Mouse (Mus musculus): Measurements from ENCODE around the gene Ldb3. TPM values are rescaled to one million over a fixed set of nuclear protein-coding genes. Genes with fewer than 3 reads are reported as not detected.

Ldb3 gene
- polyA plus RNA-seq, 1 experiment from 2014 or later: 300 TPM

GRCm38 (mm10) chr14:34555211-34555610, 33.3 kb downstream of the Ldb3 start:
- Histone ChIP-seq H3K36me3 (peaks cover 53% of the 10 kb centered on the region; the same call in 1 of the 2 replicates), H3K4me1 (replicated peaks) (peaks cover 39% of the 10 kb centered on the region)
- 63% methylated on average over 13 of the region's 13 CpGs for WGBS

DNA sequence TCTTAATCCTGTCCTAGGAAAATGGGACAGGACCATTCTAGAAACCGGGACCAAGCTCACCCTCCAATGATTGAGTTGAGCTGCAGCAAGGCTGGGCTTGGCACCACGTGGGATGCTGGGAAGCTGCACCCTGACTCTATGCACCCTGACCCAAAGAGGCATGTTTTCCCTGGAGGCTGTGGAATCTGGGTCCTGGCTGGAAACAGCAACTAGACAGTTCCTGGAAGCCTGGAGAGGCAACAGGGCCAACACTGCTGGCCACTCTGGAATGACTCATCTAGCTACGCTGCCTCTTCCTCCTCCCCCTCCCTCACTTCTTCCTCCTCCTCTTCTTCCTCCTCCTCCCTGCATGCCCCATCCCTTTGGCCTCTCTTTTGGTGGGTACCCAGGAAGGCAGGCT, 34.4 kb downstream of the Ldb3 start:
- 58% methylated on average over 3 of the region's 3 CpGs for WGBS

More at GRCm38 (mm10) chr14:34555211-34555610, 33.3 kb downstream of the Ldb3 start:
- no peaks in the 10 kb centered on the region for H3K27me3 ChIP-seq
- no peak overlapping the region for H3K4me3 ChIP-seq
- H3K9me3 ChIP-seq (replicated peaks): no peaks in the 10 kb centered on the region
- no peak overlapping the region for H3K9ac ChIP-seq
- H3K4me2 ChIP-seq: no peak overlapping the region
- peak overlapping the region; percentile 65 for H3K27ac ChIP-seq
- ATAC-seq (replicated peaks; ENCODE audit: insufficient number of reproducible peaks, insufficient read depth, low FRiP score, low read depth): no peak; the same call in 1 of the 2 replicates

DNA sequence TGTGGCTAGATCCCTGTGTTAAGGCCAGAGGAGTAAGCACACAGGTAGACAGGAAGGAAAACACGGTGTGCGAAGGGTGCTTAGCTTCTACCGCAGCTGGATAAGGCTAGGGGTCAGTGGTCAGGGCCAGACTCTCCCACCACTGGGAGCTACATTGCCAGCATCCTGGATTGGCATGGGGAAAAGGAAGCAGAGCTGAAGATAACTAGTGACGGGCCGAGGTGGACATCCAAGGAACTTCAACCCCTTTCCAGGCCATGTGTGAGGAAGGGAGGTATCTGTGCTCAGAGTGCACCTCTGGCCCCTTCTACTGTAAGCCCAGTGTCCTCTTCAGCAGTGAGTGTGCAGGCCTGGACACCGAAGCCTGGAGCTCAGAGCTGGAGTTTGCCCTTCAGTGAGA, 35.0 kb downstream of the Ldb3 start:
- Histone ChIP-seq H3K27me3 (no peaks in the 10 kb centered on the region), H3K4me3 (no peak overlapping the region), H3K9me3 (replicated peaks) (no peaks in the 10 kb centered on the region), H3K4me2 (no peak overlapping the region), H3K36me3 (peaks cover 46% of the 10 kb centered on the region; the same call in 1 of the 2 replicates), H3K4me1 (replicated peaks) (peaks cover 54% of the 10 kb centered on the region), H3K9ac (no peak overlapping the region), H3K27ac (peak overlapping the region; percentile 44)
- WGBS: 63% methylated on average over 6 of the region's 6 CpGs
- no peak for ATAC-seq (replicated peaks; ENCODE audit: insufficient number of reproducible peaks, insufficient read depth, low FRiP score, low read depth)

More for the DNA sequence above, 34.4 kb downstream of the Ldb3 start:
- Histone ChIP-seq H3K4me2 (no peak overlapping the region), H3K27me3 (no peaks in the 10 kb centered on the region), H3K36me3 (peaks cover 47% of the 10 kb centered on the region; the same call in 1 of the 2 replicates), H3K9me3 (replicated peaks) (no peaks in the 10 kb centered on the region), H3K27ac (peak overlapping the region; percentile 44), H3K9ac (no peak overlapping the region), H3K4me3 (no peak overlapping the region), H3K4me1 (replicated peaks) (peaks cover 49% of the 10 kb centered on the region)
- ATAC-seq (replicated peaks; ENCODE audit: insufficient number of reproducible peaks, insufficient read depth, low FRiP score, low read depth): no peak

DNA sequence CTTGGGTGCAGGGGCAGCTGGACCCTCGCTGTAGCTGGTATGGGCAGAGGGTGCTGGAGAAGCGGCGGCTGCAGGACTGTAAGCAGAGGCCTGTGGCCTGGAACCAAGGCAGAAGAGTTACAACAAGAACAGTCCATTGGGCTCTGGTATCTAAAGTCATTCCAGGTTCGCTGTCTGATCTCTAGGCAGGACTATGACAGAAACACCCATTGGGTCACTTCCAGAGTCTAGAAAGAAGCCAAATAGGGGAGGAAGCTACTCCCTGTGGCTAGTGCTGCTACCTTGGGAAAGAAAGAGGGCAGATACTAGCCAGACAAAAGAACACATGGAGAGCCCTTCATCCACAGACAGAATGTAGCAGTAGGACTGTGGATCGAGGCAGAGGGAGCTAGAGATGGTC, 36.3 kb downstream of the Ldb3 start:
- 86% methylated on average over 5 of the region's 5 CpGs for whole genome bisulfite sequencing
- Histone ChIP-seq H3K27me3 (no peaks in the 10 kb centered on the region), H3K36me3 (peaks cover 39% of the 10 kb centered on the region; the same call in 1 of the 2 replicates), H3K27ac (no peak overlapping the region), H3K9me3 (replicated peaks) (no peaks in the 10 kb centered on the region), H3K4me1 (replicated peaks) (peaks cover 65% of the 10 kb centered on the region), H3K4me2 (no peak overlapping the region), H3K4me3 (no peak overlapping the region), H3K9ac (no peak overlapping the region)
- ATAC-seq (replicated peaks; ENCODE audit: insufficient number of reproducible peaks, insufficient read depth, low FRiP score, low read depth): no peak

DNA sequence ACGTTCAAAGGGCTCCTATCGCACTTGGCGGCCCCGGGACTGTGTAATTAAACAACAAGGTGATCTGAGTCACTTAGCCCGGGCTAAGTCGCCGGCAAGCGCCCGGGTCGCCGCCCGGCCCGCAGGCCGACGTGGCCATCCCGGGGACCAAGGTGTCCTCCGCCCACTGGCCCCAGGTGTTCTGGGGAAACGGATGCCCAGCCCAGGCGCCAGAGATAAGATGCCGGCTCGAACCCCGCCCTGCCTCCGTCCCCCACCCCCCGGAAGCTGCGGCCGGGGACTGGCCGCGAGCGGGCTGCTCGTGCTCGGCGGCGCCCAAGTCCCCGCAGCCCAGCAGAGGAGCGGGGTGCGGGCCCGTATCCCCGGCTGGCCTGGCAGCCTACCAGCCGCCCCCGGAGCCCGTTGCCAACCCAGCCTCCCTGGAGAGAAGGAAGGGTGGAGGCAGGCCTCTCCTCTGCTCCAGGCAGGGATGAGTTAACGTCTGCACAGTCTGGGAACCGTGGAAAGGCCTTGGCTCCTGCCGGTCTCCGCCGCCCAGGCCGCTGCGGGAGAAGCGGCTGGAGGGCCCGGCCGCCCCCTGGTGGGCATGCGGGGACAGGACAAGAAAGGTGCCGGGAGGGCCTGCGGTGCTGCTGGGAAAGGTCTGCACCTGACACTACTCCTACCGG, 39.3 kb downstream of the Ldb3 start:
- peak overlapping the region; percentile 74 for H3K9ac ChIP-seq
- peaks cover 80% of the 10 kb centered on the region for H3K4me1 ChIP-seq (replicated peaks)
- peak; percentile 77 for ATAC-seq (replicated peaks; ENCODE audit: insufficient number of reproducible peaks, insufficient read depth, low FRiP score, low read depth)
- under 1% methylated on average over 53 of the region's 55 CpGs for WGBS
- peak overlapping the region; percentile 61 for H3K4me3 ChIP-seq
- H3K9me3 ChIP-seq (replicated peaks): no peaks in the 10 kb centered on the region
- H3K27ac ChIP-seq: peak overlapping the region; percentile 88
- H3K36me3 ChIP-seq: peaks cover 15% of the 10 kb centered on the region; the same call in 1 of the 2 replicates
- H3K4me2 ChIP-seq: peak overlapping the region; percentile 85
- H3K27me3 ChIP-seq: no peaks in the 10 kb centered on the region

DNA sequence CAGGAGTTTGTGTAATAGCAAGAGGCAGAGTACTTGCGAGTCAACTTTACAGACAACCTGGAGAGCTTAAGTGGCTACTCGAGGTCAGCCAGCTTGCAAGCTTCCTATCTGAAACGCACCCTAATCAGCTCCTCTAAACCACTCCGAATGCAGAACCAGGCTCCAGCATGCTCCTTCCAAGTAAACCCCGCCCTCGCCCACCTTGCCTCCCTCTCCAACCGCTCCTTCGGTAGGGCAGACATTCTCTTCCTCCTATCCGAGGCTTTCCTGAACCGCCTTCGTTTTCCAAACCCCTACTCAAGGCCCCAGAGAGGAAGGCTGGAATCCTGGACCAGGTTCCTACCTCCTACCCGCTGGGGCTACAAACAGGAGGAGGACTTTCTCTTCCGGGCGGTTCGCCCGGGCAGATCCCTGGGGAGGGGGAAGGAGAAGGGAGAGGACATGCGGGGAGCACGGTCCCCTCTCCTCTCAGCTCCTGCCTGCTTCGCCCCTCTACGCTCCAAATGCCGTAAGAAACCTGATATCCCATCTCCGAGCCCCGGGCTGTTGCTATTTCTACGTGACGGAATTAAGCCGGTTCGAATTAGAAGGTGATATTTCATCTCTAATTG, 40.0 kb downstream of the Ldb3 start:
- ATAC-seq (replicated peaks; ENCODE audit: insufficient number of reproducible peaks, insufficient read depth, low FRiP score, low read depth): peak; percentile 7; the same call in 1 of the 2 replicates
- H3K36me3 ChIP-seq: peaks cover 9% of the 10 kb centered on the region; the same call in 1 of the 2 replicates

GRCm38 (mm10) chr14:34544545-34544944, 43.9 kb downstream of the Ldb3 start:
- Histone ChIP-seq H3K9ac (no peak overlapping the region), H3K4me2 (no peak overlapping the region; the same call in 1 of the 2 replicates), H3K27ac (peak overlapping the region; percentile 91), H3K36me3 (peaks cover 25% of the 10 kb centered on the region), H3K27me3 (no peaks in the 10 kb centered on the region), H3K9me3 (replicated peaks) (no peaks in the 10 kb centered on the region), H3K4me3 (no peak overlapping the region), H3K4me1 (replicated peaks) (peaks cover 77% of the 10 kb centered on the region)
- 39% methylated on average over 2 of the region's 2 CpGs for WGBS
- ATAC-seq (replicated peaks; ENCODE audit: insufficient number of reproducible peaks, insufficient read depth, low FRiP score, low read depth): peak; percentile 66

More for the DNA sequence above, 40.0 kb downstream of the Ldb3 start:
- H3K4me1 ChIP-seq (replicated peaks): peaks cover 80% of the 10 kb centered on the region
- H3K27me3 ChIP-seq: no peaks in the 10 kb centered on the region
- H3K9ac ChIP-seq: peak overlapping the region; percentile 74
- H3K4me2 ChIP-seq: peak overlapping the region; percentile 85
- peak overlapping the region; percentile 88 for H3K27ac ChIP-seq
- H3K4me3 ChIP-seq: peak overlapping the region; percentile 61
- 2% methylated on average over 27 of the region's 27 CpGs for WGBS
- H3K9me3 ChIP-seq (replicated peaks): no peaks in the 10 kb centered on the region

- peak overlapping the region; percentile 91 for H3K27ac ChIP-seq
- peak overlapping the region; percentile 15 for H3K4me2 ChIP-seq
- 0 out of 2 replicates have a peak, but pooled peaks have one; percentile 2 for ATAC-seq (replicated peaks; ENCODE audit: insufficient number of reproducible peaks, insufficient read depth, low FRiP score, low read depth)
These were observed 44.5 kb downstream of the Ldb3 start for GRCm38 (mm10) chr14:34544001-34544400.

DNA sequence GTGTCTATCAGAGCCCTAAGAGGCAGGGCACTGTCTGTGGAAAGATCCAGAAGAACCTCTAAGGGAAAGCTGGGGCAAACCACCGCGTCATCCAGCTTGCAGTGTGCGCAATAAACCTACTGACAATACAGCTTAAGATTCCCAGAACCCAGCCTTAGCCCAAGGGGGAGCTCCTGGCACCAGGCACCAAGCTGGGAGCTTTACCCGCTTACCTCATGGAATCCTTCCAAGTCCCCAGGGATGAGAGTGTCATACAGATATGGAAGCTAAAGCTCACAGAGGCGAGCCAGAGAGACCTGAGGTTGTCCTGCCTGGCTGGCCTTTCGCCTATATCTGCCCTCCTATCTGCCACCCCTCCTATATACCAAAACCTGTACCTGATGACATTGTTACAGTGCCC, 44.9 kb downstream of the Ldb3 start:
- peak; percentile 48; the same call in 1 of the 2 replicates for ATAC-seq (replicated peaks; ENCODE audit: insufficient number of reproducible peaks, insufficient read depth, low FRiP score, low read depth)
- 46% methylated on average over 6 of the region's 6 CpGs for WGBS
- H3K4me2 ChIP-seq: peak overlapping the region; percentile 15
- peak overlapping the region; percentile 91 for H3K27ac ChIP-seq
- peaks cover 34% of the 10 kb centered on the region for H3K36me3 ChIP-seq
- H3K9ac ChIP-seq: peak overlapping the region; percentile 27; the same call in 1 of the 2 replicates
- no peaks in the 10 kb centered on the region for H3K27me3 ChIP-seq
- no peak overlapping the region for H3K4me3 ChIP-seq
- H3K4me1 ChIP-seq (replicated peaks): peaks cover 67% of the 10 kb centered on the region
- H3K9me3 ChIP-seq (replicated peaks): no peaks in the 10 kb centered on the region

More at GRCm38 (mm10) chr14:34544001-34544400, 44.5 kb downstream of the Ldb3 start:
- Histone ChIP-seq H3K36me3 (peaks cover 30% of the 10 kb centered on the region), H3K27me3 (no peaks in the 10 kb centered on the region), H3K4me1 (replicated peaks) (peaks cover 71% of the 10 kb centered on the region), H3K9ac (peak overlapping the region; percentile 27; the same call in 1 of the 2 replicates), H3K4me3 (no peak overlapping the region), H3K9me3 (replicated peaks) (no peaks in the 10 kb centered on the region)
- WGBS: 53% methylated on average over 6 of the region's 6 CpGs

GRCm38 (mm10) chr14:34541896-34542295, 46.6 kb downstream of the Ldb3 start:
- ATAC-seq (replicated peaks; ENCODE audit: insufficient number of reproducible peaks, insufficient read depth, low FRiP score, low read depth): no peak
- H3K36me3 ChIP-seq: peaks cover 46% of the 10 kb centered on the region
- H3K9me3 ChIP-seq (replicated peaks): no peaks in the 10 kb centered on the region
- H3K4me3 ChIP-seq: no peak overlapping the region
- H3K4me2 ChIP-seq: no peak overlapping the region
- peak overlapping the region; percentile 36; the same call in 1 of the 2 replicates for H3K27ac ChIP-seq
- 83% methylated on average over 5 of the region's 5 CpGs for whole genome bisulfite sequencing
- H3K9ac ChIP-seq: no peak overlapping the region
- no peaks in the 10 kb centered on the region for H3K27me3 ChIP-seq
- H3K4me1 ChIP-seq (replicated peaks): peaks cover 52% of the 10 kb centered on the region

DNA sequence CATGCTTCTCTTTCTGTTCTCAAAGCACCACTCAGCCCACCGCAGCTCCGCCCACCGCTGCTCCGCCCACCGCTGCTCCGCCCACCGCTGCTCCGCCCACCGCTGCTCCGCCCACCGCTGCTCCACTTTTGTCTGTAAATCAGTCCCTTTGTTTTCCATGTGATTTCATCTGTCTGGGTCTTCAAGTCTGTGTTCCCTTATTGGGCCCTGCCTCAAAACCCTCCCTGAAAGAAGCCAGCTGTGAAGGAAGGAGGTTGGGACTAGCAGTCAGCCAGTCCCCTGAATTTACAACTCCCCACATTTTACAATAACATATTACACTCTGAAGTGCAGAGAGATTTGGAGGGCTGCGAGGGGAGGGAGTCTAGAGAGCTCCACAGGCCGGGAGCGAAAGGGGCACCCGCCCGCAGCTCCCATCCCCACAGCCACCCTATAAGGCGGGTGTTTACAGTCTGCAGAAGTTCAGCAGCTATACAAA, 47.8 kb downstream of the Ldb3 start:
- no peak overlapping the region for H3K4me2 ChIP-seq
- no peak overlapping the region for H3K9ac ChIP-seq
- no peak for ATAC-seq (replicated peaks; ENCODE audit: insufficient number of reproducible peaks, insufficient read depth, low FRiP score, low read depth)
- peaks cover 56% of the 10 kb centered on the region for H3K36me3 ChIP-seq
- peak overlapping the region; percentile 62 for H3K27ac ChIP-seq
- H3K4me3 ChIP-seq: no peak overlapping the region
- H3K9me3 ChIP-seq (replicated peaks): no peaks in the 10 kb centered on the region
- H3K4me1 ChIP-seq (replicated peaks): peaks cover 43% of the 10 kb centered on the region
- 30% methylated on average over 17 of the region's 17 CpGs for WGBS
- no peaks in the 10 kb centered on the region for H3K27me3 ChIP-seq

Measured in heart, embryonic 15.5 days (tissue).